7 mouse cellular contexts compared by ENCODE assay signal in the genomic region with DNA sequence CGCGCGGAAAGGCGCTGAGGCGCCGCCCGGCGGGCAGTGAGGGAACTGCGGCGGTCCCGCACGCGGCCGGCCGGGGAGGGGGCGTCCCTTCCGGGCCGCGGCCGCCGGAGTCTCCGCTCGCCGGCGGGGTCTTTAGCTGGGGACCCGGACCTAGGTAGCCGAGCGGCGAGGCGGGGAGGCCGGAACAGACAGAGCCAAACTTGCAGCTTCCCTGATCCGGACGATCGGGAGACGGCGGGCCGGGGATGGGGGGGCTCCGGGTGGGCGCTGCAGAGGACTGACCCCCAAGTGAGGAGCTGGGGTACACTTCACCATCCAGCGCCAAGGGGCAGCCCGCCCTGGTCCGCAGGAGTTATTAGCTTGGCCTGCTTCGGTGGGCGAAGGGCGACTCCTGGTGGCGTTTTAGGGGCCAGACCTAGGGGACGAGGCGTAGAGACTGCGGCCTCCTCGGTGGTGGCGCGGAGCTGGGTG. TPM values are rescaled to one million over a fixed set of nuclear protein-coding genes. Genes with fewer than 3 reads are reported as not detected.
DNase-seq lines count a peak whose midpoint lies in the region; ATAC-seq and TF ChIP-seq lines count a peak whose summit lies in the region.

No protein-coding gene starts in this region.

- peak overlapping the region; percentile 96 for H3K4me2 ChIP-seq in embryonic facial prominence, embryonic 11.5 days (ENCODE audit: low read depth, low read length)
- peak overlapping the region; percentile 97 for H3K4me2 ChIP-seq in limb, embryonic 12.5 days
- peak overlapping the region; percentile 96 for H3K4me2 ChIP-seq in midbrain, embryonic 15.5 days

- peaks cover 4% of the 10 kb centered on the region; the same call in 1 of the 2 replicates for H3K4me1 ChIP-seq in embryonic facial prominence, embryonic 11.5 days (ENCODE audit: control insufficient read depth, insufficient read depth, low read length)
- H3K4me1 ChIP-seq in kidney, adult 2 months (ENCODE audit: control insufficient read depth, insufficient read depth, low read length) = no peaks in the 10 kb centered on the region
- peaks cover 15% of the 10 kb centered on the region for H3K4me1 ChIP-seq in limb, embryonic 12.5 days (replicated peaks)
- peaks cover 20% of the 10 kb centered on the region for H3K4me1 ChIP-seq in midbrain, embryonic 15.5 days

- peak overlapping the region; percentile 59 for H3K4me3 ChIP-seq in embryonic facial prominence, embryonic 11.5 days (ENCODE audit: low read depth, low read length)
- H3K4me3 ChIP-seq in kidney, adult 2 months (ENCODE audit: insufficient read depth, low read depth, low read length) = peak overlapping the region; percentile 30
- H3K4me3 ChIP-seq in limb, embryonic 12.5 days (replicated peaks) = peak overlapping the region; percentile 74
- H3K4me3 ChIP-seq in midbrain, embryonic 15.5 days = peak overlapping the region; percentile 61

- H3K27ac ChIP-seq in embryonic facial prominence, embryonic 11.5 days (replicated peaks; ENCODE audit: low read depth, low read length) = no peak overlapping the region
- no peak overlapping the region for H3K27ac ChIP-seq in kidney, adult 2 months (ENCODE audit: insufficient read depth, low read depth, low read length)
- no peak overlapping the region for H3K27ac ChIP-seq in limb, embryonic 12.5 days
- H3K27ac ChIP-seq in midbrain, embryonic 15.5 days = peak overlapping the region; percentile 70

- H3K36me3 ChIP-seq in embryonic facial prominence, embryonic 11.5 days (replicated peaks; ENCODE audit: control insufficient read depth, insufficient read depth, low read depth, low read length) = no peaks in the 10 kb centered on the region
- no peaks in the 10 kb centered on the region for H3K36me3 ChIP-seq in kidney, adult 2 months (ENCODE audit: control insufficient read depth, insufficient read depth, low read length)
- H3K36me3 ChIP-seq in limb, embryonic 12.5 days = no peaks in the 10 kb centered on the region
- H3K36me3 ChIP-seq in midbrain, embryonic 15.5 days (replicated peaks) = no peaks in the 10 kb centered on the region

- peak; percentile 81 for ATAC-seq in embryonic facial prominence, embryonic 11.5 days (replicated peaks; ENCODE audit: insufficient number of reproducible peaks, low FRiP score, low TSS enrichment, low read depth)
- ATAC-seq in limb, embryonic 12.5 days (ENCODE audit: insufficient number of reproducible peaks, insufficient read depth, low FRiP score, low TSS enrichment, low read depth) = peak; percentile 93
- ATAC-seq in midbrain, embryonic 15.5 days (replicated peaks) = peak; percentile 92

- H3K9me3 ChIP-seq in embryonic facial prominence, embryonic 11.5 days (replicated peaks; ENCODE audit: control insufficient read depth, low read length) = no peaks in the 10 kb centered on the region
- H3K9me3 ChIP-seq in limb, embryonic 12.5 days = no peaks in the 10 kb centered on the region
- H3K9me3 ChIP-seq in midbrain, embryonic 15.5 days = no peaks in the 10 kb centered on the region

- peak; percentile 86 for TF ChIP-seq CTCF in kidney, adult 2 months (conservative IDR thresholded peaks at IDR 0.05; ENCODE audit: insufficient read depth, insufficient read length, low read depth, low read length)

- peaks cover 6% of the 10 kb centered on the region; the same call in 1 of the 2 replicates for H3K27me3 ChIP-seq in embryonic facial prominence, embryonic 11.5 days (ENCODE audit: control insufficient read depth, insufficient read depth, low read length)
- peaks cover 3% of the 10 kb centered on the region for H3K27me3 ChIP-seq in kidney, adult 2 months (replicated peaks; ENCODE audit: control insufficient read depth, insufficient read depth, low read length)
- H3K27me3 ChIP-seq in limb, embryonic 12.5 days = peaks cover 50% of the 10 kb centered on the region
- H3K27me3 ChIP-seq in midbrain, embryonic 15.5 days (replicated peaks) = 0 out of 2 replicates have a peak, but pooled peaks cover 8% of the 10 kb centered on the region

- H3K9ac ChIP-seq in embryonic facial prominence, embryonic 11.5 days (replicated peaks; ENCODE audit: low read length) = peak overlapping the region; percentile 76
- H3K9ac ChIP-seq in limb, embryonic 12.5 days (replicated peaks) = peak overlapping the region; percentile 82
- H3K9ac ChIP-seq in midbrain, embryonic 15.5 days = peak overlapping the region; percentile 75

- peak; percentile 88 for DNase-seq in adrenal gland, postnatal 25 days
- DNase-seq in embryonic facial prominence, embryonic 11.5 days (ENCODE audit: low spot score) = peak; percentile 93
- peak; percentile 82 to 91 for DNase-seq in heart, adult 18-20 months
- peak; percentile 82 for DNase-seq in kidney, adult 2 months
- DNase-seq in spleen, adult 18-20 months = peak; percentile 58 to 79

- under 1% methylated on average over 51 of the region's 52 CpGs for WGBS in embryonic facial prominence, embryonic 11.5 days
- WGBS in kidney, adult 2 months = 1% methylated on average over 52 of the region's 52 CpGs
- under 1% methylated on average over 52 of the region's 52 CpGs for WGBS in limb, embryonic 12.5 days
- WGBS in midbrain, embryonic 15.5 days = under 1% methylated on average over 51 of the region's 52 CpGs

- no peak for TF ChIP-seq POLR2A in kidney, adult 2 months (IDR thresholded peaks at IDR 0.05; ENCODE audit: low read depth, low read length)

RNA-seq across cellular contexts. Expression of a gene that starts 0.3 kb away (rescaled TPM):
- total RNA-seq in adrenal gland, postnatal 25 days (2021) = 2.0 and 2.1 TPM in 2 replicates
- 0.49 and 0.89 TPM in 2 replicates for polyA plus RNA-seq in embryonic facial prominence, embryonic 11.5 days (2014; fragmentation: Nextera tagmentation; extraction: Ambion mirVana)
- total RNA-seq in heart, adult 18-20 months (2021) = under 1 TPM in 1 of 2 experiments, not detected in 1; 0.05 TPM
- polyA plus RNA-seq in kidney, adult 2 months (2012; rRNA removed) = 0.05 and 0.11 TPM in 2 replicates
- polyA plus RNA-seq in limb, embryonic 12.5 days (2016; fragmentation: Nextera tagmentation; extraction: Ambion mirVana) = 1.5 and 2.6 TPM in 2 replicates
- 9.6 and 11.2 TPM in 2 replicates for polyA plus RNA-seq in midbrain, embryonic 15.5 days (2015; fragmentation: Nextera tagmentation; extraction: Ambion mirVana)
